ENCODE assay signal across 11 mouse cellular contexts in the genomic region with DNA sequence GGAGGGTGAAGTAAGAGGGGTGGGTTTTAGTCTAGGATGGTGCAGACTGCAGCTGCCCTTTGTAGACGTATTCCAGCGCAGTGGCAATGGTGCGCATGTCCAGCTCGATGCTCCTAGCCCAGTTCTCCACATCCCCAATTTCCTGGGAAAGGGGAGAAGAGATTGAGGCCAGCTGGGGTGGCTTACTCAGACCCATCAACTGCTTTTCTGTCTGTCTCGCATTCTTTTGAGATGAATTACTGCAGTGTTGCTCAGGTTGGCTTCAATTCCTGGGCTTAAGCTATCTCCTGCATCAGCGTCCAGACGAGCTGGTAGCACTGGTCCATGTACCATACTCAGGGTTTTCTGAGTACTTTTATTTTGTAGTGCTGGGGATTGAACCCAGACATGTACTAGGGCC. TPM values are rescaled to one million over a fixed set of nuclear protein-coding genes. Genes with fewer than 3 reads are reported as not detected.
DNase-seq lines count a peak whose midpoint lies in the region; ATAC-seq and TF ChIP-seq lines count a peak whose summit lies in the region.
"Had no signal": no experiment of that assay in that cellular context is flagged by ENCODE, and none has a peak within 500 bp of the region (broad histone marks: within the 10 kb centered on the region; RNA-seq: fewer than 3 reads in every experiment).

No protein-coding gene starts in this region.

- no peak for ATAC-seq in forebrain, embryonic 12.5 days (ENCODE audit: low FRiP score)
- ATAC-seq in forebrain, embryonic 13.5 days, result no peak
- no peak for ATAC-seq in embryonic facial prominence, embryonic 15.5 days (ENCODE audit: insufficient number of reproducible peaks, low FRiP score, low TSS enrichment, low read depth)
- no peak for ATAC-seq in erythroblast, adult 5-6 weeks (replicated peaks; ENCODE audit: low FRiP score, poor library complexity, severe bottlenecking)
- ATAC-seq: CD4-positive, CD25-positive, alpha-beta regulatory T cell, adult 4 months had no signal

- H3K4me1 ChIP-seq in forebrain, embryonic 12.5 days, result peaks cover 37% of the 10 kb centered on the region
- H3K4me1 ChIP-seq in forebrain, embryonic 13.5 days, result peaks cover 27% of the 10 kb centered on the region
- H3K4me1 ChIP-seq in embryonic facial prominence, embryonic 15.5 days, result peaks cover 51% of the 10 kb centered on the region

- peak; percentile 40 for TF ChIP-seq POLR2A in myocyte (IDR thresholded peaks at IDR 0.05; ENCODE audit: insufficient read length, low read depth)

- H3K27me3 ChIP-seq in forebrain, embryonic 12.5 days, result 0 out of 2 replicates have a peak, but pooled peaks cover 6% of the 10 kb centered on the region
- no peaks in the 10 kb centered on the region for H3K27me3 ChIP-seq in forebrain, embryonic 13.5 days
- H3K27me3 ChIP-seq in embryonic facial prominence, embryonic 15.5 days, result no peaks in the 10 kb centered on the region
- no peaks in the 10 kb centered on the region for H3K27me3 ChIP-seq in myocyte (ENCODE audit: control insufficient read depth, insufficient read depth, insufficient read length)

- no peak overlapping the region for H3K9ac ChIP-seq in forebrain, embryonic 12.5 days
- no peak overlapping the region for H3K9ac ChIP-seq in forebrain, embryonic 13.5 days
- no peak overlapping the region for H3K9ac ChIP-seq in embryonic facial prominence, embryonic 15.5 days
- H3K9ac ChIP-seq: limb, embryonic 12.5 days had no signal

- H3K9me3 ChIP-seq in forebrain, embryonic 12.5 days, result no peaks in the 10 kb centered on the region
- H3K9me3 ChIP-seq in forebrain, embryonic 13.5 days (replicated peaks), result no peaks in the 10 kb centered on the region
- H3K9me3 ChIP-seq in embryonic facial prominence, embryonic 15.5 days (replicated peaks), result no peaks in the 10 kb centered on the region
- H3K9me3 ChIP-seq: limb, embryonic 12.5 days had no signal

- H3K36me3 ChIP-seq in forebrain, embryonic 12.5 days (replicated peaks), result peaks cover 11% of the 10 kb centered on the region
- peaks cover 33% of the 10 kb centered on the region for H3K36me3 ChIP-seq in forebrain, embryonic 13.5 days (ENCODE audit: poor library complexity, severe bottlenecking)
- peaks cover 32% of the 10 kb centered on the region for H3K36me3 ChIP-seq in embryonic facial prominence, embryonic 15.5 days
- peaks cover 25% of the 10 kb centered on the region for H3K36me3 ChIP-seq in myocyte (ENCODE audit: control insufficient read depth, insufficient read depth)

- no peak for TF ChIP-seq CTCF in layer of hippocampus, adult 2 months (conservative IDR thresholded peaks at IDR 0.05)

- H3K4me3 ChIP-seq in forebrain, embryonic 12.5 days (replicated peaks), result no peak overlapping the region
- H3K4me3 ChIP-seq in forebrain, embryonic 13.5 days, result no peak overlapping the region
- H3K4me3 ChIP-seq in layer of hippocampus, adult 2 months, result no peak overlapping the region
- H3K4me3 ChIP-seq in embryonic facial prominence, embryonic 15.5 days (replicated peaks), result no peak overlapping the region
- peak overlapping the region; percentile 34 for H3K4me3 ChIP-seq in myocyte
- H3K4me3 ChIP-seq: limb, embryonic 12.5 days had no signal

- H3K27ac ChIP-seq in forebrain, embryonic 12.5 days, result 0 out of 2 replicates have a peak overlapping the region, but pooled peaks have one; percentile 36
- no peak overlapping the region for H3K27ac ChIP-seq in forebrain, embryonic 13.5 days
- H3K27ac ChIP-seq in layer of hippocampus, adult 2 months, result peak overlapping the region; percentile 98
- H3K27ac ChIP-seq in embryonic facial prominence, embryonic 15.5 days (replicated peaks), result peak overlapping the region; percentile 72

- H3K4me2 ChIP-seq in forebrain, embryonic 12.5 days, result no peak overlapping the region
- H3K4me2 ChIP-seq in forebrain, embryonic 13.5 days, result no peak overlapping the region
- H3K4me2 ChIP-seq in embryonic facial prominence, embryonic 15.5 days (replicated peaks), result no peak overlapping the region
- peak overlapping the region; percentile 92 for H3K4me2 ChIP-seq in myocyte (ENCODE audit: low read depth)
- H3K4me2 ChIP-seq: limb, embryonic 12.5 days had no signal

- 88% methylated on average over 7 of the region's 7 CpGs for WGBS in forebrain, embryonic 12.5 days
- WGBS in forebrain, embryonic 13.5 days, result 84% methylated on average over 7 of the region's 7 CpGs
- WGBS in embryonic facial prominence, embryonic 15.5 days, result 75% methylated on average over 7 of the region's 7 CpGs

- peak overlapping the region; percentile 0 for H3ac ChIP-seq in myocyte (ENCODE audit: control insufficient read depth, insufficient read length)

- no peak for DNase-seq in layer of hippocampus, adult 2 months (ENCODE audit: low spot score in 2 of 2)
- no peak for DNase-seq in layer of hippocampus, postnatal 10 days (ENCODE audit: low spot score in 2 of 2)
- no peak for DNase-seq in right cerebral cortex, adult 18-20 months

- H3K79me2 ChIP-seq in myocyte (ENCODE audit: control insufficient read depth, insufficient read depth), result peaks cover 20% of the 10 kb centered on the region

TF ChIP-seq in myocyte, 11 proteins besides CTCF, POLR2A, EP300 and RAD21 (continues in another document):
- TF ChIP-seq SRF (IDR thresholded peaks at IDR 0.05; ENCODE audit: control insufficient read depth, insufficient read length, low read depth), result no peak
- peak; percentile 82 for TF ChIP-seq POLR2AphosphoS2 (IDR thresholded peaks at IDR 0.05; ENCODE audit: insufficient read length, low read depth)
- no peak for TF ChIP-seq USF1 (IDR thresholded peaks at IDR 0.05; ENCODE audit: low read depth)
- TF ChIP-seq CEBPB (IDR thresholded peaks at IDR 0.05; ENCODE audit: insufficient read depth, poor library complexity, severe bottlenecking), result no peak
- no peak for TF ChIP-seq MAX (IDR thresholded peaks at IDR 0.05; ENCODE audit: low read depth)
- TF ChIP-seq MYOG (IDR thresholded peaks at IDR 0.05; ENCODE audit: control insufficient read depth in 1 of 3, insufficient read depth in 1 of 3, insufficient read length in 2 of 3, low read depth in 2 of 3), result no peak
- TF ChIP-seq E2F4 (IDR thresholded peaks at IDR 0.05; ENCODE audit: insufficient read depth), result no peak

RNA-seq across cellular contexts. Expression of a gene that starts 2.7 kb away (rescaled TPM):
- polyA plus RNA-seq in forebrain, embryonic 12.5 days (2016; fragmentation: Nextera tagmentation; extraction: Ambion mirVana), result 11.3 and 13.3 TPM in 2 replicates
- polyA plus RNA-seq in forebrain, embryonic 13.5 days (2015; fragmentation: Nextera tagmentation; extraction: Ambion mirVana), result 10.7 and 16.0 TPM in 2 replicates
- total RNA-seq in layer of hippocampus, adult 2 months (2021), result 1 to 10 TPM; 4.3 to 8.4 TPM
- total RNA-seq in layer of hippocampus, postnatal 10 days (2021), result 1 to 10 TPM; 5.6 to 6.7 TPM
- 19.6 and 21.3 TPM in 2 replicates for polyA plus RNA-seq in embryonic facial prominence, embryonic 15.5 days (2015; fragmentation: Nextera tagmentation; extraction: Ambion mirVana)
- 63.3 TPM for polyA plus RNA-seq in myocyte (2012; fragmentation: generic; extraction: Trizol)
- total RNA-seq in erythroblast, adult 5-6 weeks (2015; ENCODE audit: low replicate concordance), result 5.0 TPM in 1 of 2 replicates, not detected in the other
- 1.1 TPM in 1 of 2 replicates, not detected in the other for total RNA-seq in erythroblast, adult 5-6 weeks (2017; ENCODE audit: low replicate concordance)

RNA-seq across cellular contexts. Expression of a gene that starts 3.9 kb away (rescaled TPM):
- polyA plus RNA-seq in forebrain, embryonic 12.5 days (2016; fragmentation: Nextera tagmentation; extraction: Ambion mirVana), result 183 and 188 TPM in 2 replicates
- polyA plus RNA-seq in forebrain, embryonic 13.5 days (2015; fragmentation: Nextera tagmentation; extraction: Ambion mirVana), result 241 and 243 TPM in 2 replicates
- total RNA-seq in layer of hippocampus, adult 2 months (2021), result 100 to 1,000 TPM in 1 of 2 experiments, 10 to 100 TPM in 1; 88.5 to 102 TPM
- total RNA-seq in layer of hippocampus, postnatal 10 days (2021), result 100 to 1,000 TPM; 109 to 123 TPM
- polyA plus RNA-seq in embryonic facial prominence, embryonic 15.5 days (2015; fragmentation: Nextera tagmentation; extraction: Ambion mirVana), result 224 and 226 TPM in 2 replicates
- 238 TPM for polyA plus RNA-seq in myocyte (2012; fragmentation: generic; extraction: Trizol)
- total RNA-seq in erythroblast, adult 5-6 weeks (2015; ENCODE audit: low replicate concordance), result 25.4 and 37.0 TPM in 2 replicates
- total RNA-seq in erythroblast, adult 5-6 weeks (2017; ENCODE audit: low replicate concordance), result 22.7 and 24.7 TPM in 2 replicates

RNA-seq across cellular contexts. Expression of a gene that starts 13.7 kb away (rescaled TPM):
- 0.46 and 0.73 TPM in 2 replicates for polyA plus RNA-seq in forebrain, embryonic 12.5 days (2016; fragmentation: Nextera tagmentation; extraction: Ambion mirVana)
- 0.63 and 0.83 TPM in 2 replicates for polyA plus RNA-seq in forebrain, embryonic 13.5 days (2015; fragmentation: Nextera tagmentation; extraction: Ambion mirVana)
- 10 to 100 TPM; 39.5 to 42.9 TPM for total RNA-seq in layer of hippocampus, adult 2 months (2021)
- 10 to 100 TPM; 22.2 to 27.4 TPM for total RNA-seq in layer of hippocampus, postnatal 10 days (2021)
- 14.3 and 16.5 TPM in 2 replicates for polyA plus RNA-seq in embryonic facial prominence, embryonic 15.5 days (2015; fragmentation: Nextera tagmentation; extraction: Ambion mirVana)
- polyA plus RNA-seq in myocyte (2012; fragmentation: generic; extraction: Trizol), result 635 TPM
- not detected in 2 replicates for total RNA-seq in erythroblast, adult 5-6 weeks (2015; ENCODE audit: low replicate concordance)
- total RNA-seq in erythroblast, adult 5-6 weeks (2017; ENCODE audit: low replicate concordance), result not detected in 2 replicates
- total RNA-seq: megakaryocyte, adult 5-6 weeks had no signal

RNA-seq across cellular contexts. Expression of a gene that starts 19.2 kb away (rescaled TPM):
- 129 and 160 TPM in 2 replicates for polyA plus RNA-seq in forebrain, embryonic 12.5 days (2016; fragmentation: Nextera tagmentation; extraction: Ambion mirVana)
- 127 and 130 TPM in 2 replicates for polyA plus RNA-seq in forebrain, embryonic 13.5 days (2015; fragmentation: Nextera tagmentation; extraction: Ambion mirVana)
- total RNA-seq in layer of hippocampus, adult 2 months (2021), result 10 to 100 TPM; 71.0 to 81.9 TPM
- total RNA-seq in layer of hippocampus, postnatal 10 days (2021), result 100 to 1,000 TPM in 1 of 2 experiments, 10 to 100 TPM in 1; 81.7 to 110 TPM
- polyA plus RNA-seq in embryonic facial prominence, embryonic 15.5 days (2015; fragmentation: Nextera tagmentation; extraction: Ambion mirVana), result 1,010 and 1,093 TPM in 2 replicates
- polyA plus RNA-seq in myocyte (2012; fragmentation: generic; extraction: Trizol), result 2,403 TPM
- total RNA-seq in erythroblast, adult 5-6 weeks (2015; ENCODE audit: low replicate concordance), result 90.9 and 115 TPM in 2 replicates
- total RNA-seq in erythroblast, adult 5-6 weeks (2017; ENCODE audit: low replicate concordance), result 27.2 and 35.5 TPM in 2 replicates

RNA-seq across cellular contexts. Expression of a gene that starts 28.4 kb away (rescaled TPM):
- polyA plus RNA-seq in forebrain, embryonic 12.5 days (2016; fragmentation: Nextera tagmentation; extraction: Ambion mirVana), result 9.3 and 9.6 TPM in 2 replicates
- 8.9 and 9.0 TPM in 2 replicates for polyA plus RNA-seq in forebrain, embryonic 13.5 days (2015; fragmentation: Nextera tagmentation; extraction: Ambion mirVana)
- 10 to 100 TPM; 20.5 to 21.9 TPM for total RNA-seq in layer of hippocampus, adult 2 months (2021)
- 10 to 100 TPM; 23.1 to 24.0 TPM for total RNA-seq in layer of hippocampus, postnatal 10 days (2021)
- polyA plus RNA-seq in embryonic facial prominence, embryonic 15.5 days (2015; fragmentation: Nextera tagmentation; extraction: Ambion mirVana), result 6.1 TPM in 2 replicates
- polyA plus RNA-seq in myocyte (2012; fragmentation: generic; extraction: Trizol), result 17.9 TPM
- total RNA-seq in erythroblast, adult 5-6 weeks (2015; ENCODE audit: low replicate concordance), result not detected in 2 replicates
- total RNA-seq in erythroblast, adult 5-6 weeks (2017; ENCODE audit: low replicate concordance), result not detected in 2 replicates

Comparison
In these comparisons a context has a peak if more than half of its experiments do, and no peak if none do; other contexts are left out.
1. RNA of a gene that starts 13.7 kb away (polyA plus RNA-seq): 635 TPM in myocyte (single experiment); 14.3 to 16.5 TPM in embryonic facial prominence, embryonic 15.5 days, 0.63 to 0.83 TPM in forebrain, embryonic 13.5 days and 0.46 to 0.73 TPM in forebrain, embryonic 12.5 days; every median in the first group is over 10 times any median in the second.